Mouse (Mus musculus) urinary bladder, postnatal 25 days (tissue): ENCODE measurements at regions not wholly inside any gene's neighbourhood (a gene's known extent, or its start where the extent isn't known, plus 50 kb on each side); places are given as distances from the start of the nearest gene placed in this dataset.

Source experiments
- DNase-seq: peaks from one replicate; pipeline ENCODE4 v3.0.0; 2022; ENCODE audit warnings: low spot score

GRCm38 (mm10) chr10:8944586-8944985 lies 58.7 kb upstream of the Sash1 start:
- DNase-seq = no peak

GRCm38 (mm10) chr10:8943698-8944097 lies 57.8 kb upstream of the Sash1 start:
- DNase-seq = no peak

GRCm38 (mm10) chr10:8942967-8943471 lies 57.1 kb upstream of the Sash1 start:
- no peak for DNase-seq

GRCm38 (mm10) chr10:8936369-8936768 lies 50.5 kb upstream of the Sash1 start:
- DNase-seq = no peak
